Mouse (Mus musculus) megakaryocyte, adult 5-6 weeks (primary cell): Measurements from ENCODE around the gene Hs3st1. TPM values are rescaled to one million over a fixed set of nuclear protein-coding genes. Genes with fewer than 3 reads are reported as not detected.

ENCODE experiments used
- ATAC-seq: 2 replicates; pipeline ENCODE4 v1.8.0; 2016; ENCODE audit warnings: mild to moderate bottlenecking, inconsistent platforms; ENCODE audit not compliant: poor library complexity, severe bottlenecking
- total RNA-seq, 2 experiments: library from RNA; stranded (forward) in 1 of 2; stranded (reverse) in 1 of 2; fragments of 153-499, 151-499 nt in 1 of 2; fragments of 221-1000, 200-1000 nt in 1 of 2; gene quantifications; 2 replicates each; pipeline versions ENCODE4 v1.2.3 to v1.2.4; 2015 to 2017

Gene Hs3st1
- total RNA-seq, 2 experiments from 2014 or later, result 1.1 to 1.5 TPM

- ATAC-seq, result peak; percentile 97
Measured at GRCm38 (mm10) chr5:39643924-39644826, 111.1 kb downstream of the Hs3st1 start.

- ATAC-seq, result no peak
Measured at GRCm38 (mm10) chr5:39643260-39643923, 111.9 kb downstream of the Hs3st1 start.

- ATAC-seq, result no peak
Measured at GRCm38 (mm10) chr5:39642222-39642770, 113.0 kb downstream of the Hs3st1 start.

- ATAC-seq, result peak; percentile 20; the same call in 1 of the 2 replicates
Measured at GRCm38 (mm10) chr5:39639438-39640177, 115.7 kb downstream of the Hs3st1 start.

- ATAC-seq, result no peak
Measured at GRCm38 (mm10) chr5:39638926-39639325, 116.3 kb downstream of the Hs3st1 start.

- ATAC-seq, result 0 out of 2 replicates have a peak, but pooled peaks have one; percentile 39
Measured at GRCm38 (mm10) chr5:39637874-39638273, 117.4 kb downstream of the Hs3st1 start.

GRCm38 (mm10) chr5:39636090-39636489 lies 119.2 kb downstream of the Hs3st1 start:
- no peak for ATAC-seq

GRCm38 (mm10) chr5:39634300-39635047 lies 120.8 kb downstream of the Hs3st1 start:
- no peak for ATAC-seq

GRCm38 (mm10) chr5:39633206-39633605 lies 122.1 kb downstream of the Hs3st1 start:
- ATAC-seq, result no peak

GRCm38 (mm10) chr5:39630841-39631240 lies 124.4 kb downstream of the Hs3st1 start:
- peak; percentile 82 for ATAC-seq

- ATAC-seq, result no peak
Measured at GRCm38 (mm10) chr5:39625037-39625473, 130.2 kb downstream of the Hs3st1 start.

GRCm38 (mm10) chr5:39624218-39624590 lies 131.1 kb downstream of the Hs3st1 start:
- ATAC-seq, result no peak

GRCm38 (mm10) chr5:39623304-39624217 lies 131.7 kb downstream of the Hs3st1 start:
- no peak for ATAC-seq

GRCm38 (mm10) chr5:39620206-39620866 lies 134.9 kb downstream of the Hs3st1 start:
- ATAC-seq, result no peak

- ATAC-seq, result no peak
Measured at GRCm38 (mm10) chr5:39617354-39617977, 137.8 kb downstream of the Hs3st1 start.

- no peak for ATAC-seq
Measured at GRCm38 (mm10) chr5:39615202-39615601, 140.1 kb downstream of the Hs3st1 start.

- ATAC-seq, result no peak
Measured at GRCm38 (mm10) chr5:39613534-39613933, 141.7 kb downstream of the Hs3st1 start.

GRCm38 (mm10) chr5:39612240-39612639 lies 143.0 kb downstream of the Hs3st1 start:
- ATAC-seq, result no peak
